Mouse (Mus musculus): ENCODE measurements around the gene Acr. TPM values are rescaled to one million over a fixed set of nuclear protein-coding genes. Genes with fewer than 3 reads are reported as not detected.

Gene Acr
- 2.5 and 2.6 TPM in 2 replicates for polyA plus RNA-seq (2015; fragmentation: Nextera tagmentation; extraction: Ambion mirVana)

DNA sequence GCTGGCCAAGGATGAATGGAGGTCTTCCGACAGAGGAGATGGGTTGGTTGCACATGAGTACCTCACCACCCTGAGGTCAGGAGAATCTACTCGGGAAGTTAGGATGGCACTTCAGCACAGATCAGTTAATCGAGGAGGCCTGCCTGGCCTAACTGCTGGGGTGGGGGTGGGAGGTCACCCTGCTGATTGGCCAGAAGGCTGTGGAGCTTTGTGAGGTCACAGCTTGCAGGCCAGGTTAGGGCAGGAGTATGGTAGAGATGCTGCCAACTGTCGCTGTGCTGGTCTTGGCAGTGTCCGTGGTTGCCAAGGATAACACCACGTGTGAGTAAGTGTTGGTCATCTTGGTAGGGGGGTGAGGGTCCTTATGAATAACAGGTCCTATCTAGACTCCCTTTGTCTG is at the start of gene Acr:
Gene Acr (plus strand): TSS at position 213 of the 400 bp plus-strand sequence.
- Histone ChIP-seq H3K9me3 (no peaks in the 10 kb centered on the region), H3K4me3 (replicated peaks) (no peak within 1 kb of the TSS), H3K27ac (no peak within 1 kb of the TSS), H3K9ac (replicated peaks) (no peak within 1 kb of the TSS), H3K36me3 (no peaks in the 10 kb centered on the region), H3K4me1 (replicated peaks) (no peaks in the 10 kb centered on the region), H3K4me2 (replicated peaks) (no peak within 1 kb of the TSS), H3K27me3 (no peaks in the 10 kb centered on the region)
- ATAC-seq = no peak
- WGBS = 87% methylated on average over 6 of the region's 6 CpGs

DNA sequence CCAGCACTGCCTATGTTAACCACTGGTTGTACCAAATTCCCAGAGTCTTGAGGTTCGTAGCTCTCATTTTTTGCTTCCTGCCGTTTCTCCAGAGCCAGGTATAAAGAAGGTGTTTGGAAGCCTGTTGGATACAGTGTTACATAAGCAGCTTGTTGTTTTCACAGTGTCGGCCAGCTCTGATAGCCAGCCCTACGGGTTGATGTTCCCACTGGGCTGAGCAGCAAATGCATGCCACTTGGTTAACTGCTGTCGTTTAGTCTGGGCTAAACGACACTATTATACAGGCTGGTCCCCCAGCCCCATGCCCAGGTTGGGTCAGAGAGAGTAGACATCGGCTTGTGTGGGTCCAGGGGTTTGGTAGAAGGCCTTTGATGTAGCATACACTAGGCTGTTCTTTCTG is 46.2 kb upstream of the Acr start:
- 85% methylated on average over 7 of the region's 7 CpGs for WGBS
- Histone ChIP-seq H3K4me3 (replicated peaks) (no peak overlapping the region), H3K4me1 (replicated peaks) (peaks cover 16% of the 10 kb centered on the region), H3K4me2 (replicated peaks) (no peak overlapping the region), H3K27ac (no peak overlapping the region), H3K27me3 (peaks cover 38% of the 10 kb centered on the region), H3K9me3 (no peaks in the 10 kb centered on the region), H3K36me3 (peaks cover 6% of the 10 kb centered on the region; the same call in 1 of the 2 replicates), H3K9ac (replicated peaks) (no peak overlapping the region)
- ATAC-seq = no peak

DNA sequence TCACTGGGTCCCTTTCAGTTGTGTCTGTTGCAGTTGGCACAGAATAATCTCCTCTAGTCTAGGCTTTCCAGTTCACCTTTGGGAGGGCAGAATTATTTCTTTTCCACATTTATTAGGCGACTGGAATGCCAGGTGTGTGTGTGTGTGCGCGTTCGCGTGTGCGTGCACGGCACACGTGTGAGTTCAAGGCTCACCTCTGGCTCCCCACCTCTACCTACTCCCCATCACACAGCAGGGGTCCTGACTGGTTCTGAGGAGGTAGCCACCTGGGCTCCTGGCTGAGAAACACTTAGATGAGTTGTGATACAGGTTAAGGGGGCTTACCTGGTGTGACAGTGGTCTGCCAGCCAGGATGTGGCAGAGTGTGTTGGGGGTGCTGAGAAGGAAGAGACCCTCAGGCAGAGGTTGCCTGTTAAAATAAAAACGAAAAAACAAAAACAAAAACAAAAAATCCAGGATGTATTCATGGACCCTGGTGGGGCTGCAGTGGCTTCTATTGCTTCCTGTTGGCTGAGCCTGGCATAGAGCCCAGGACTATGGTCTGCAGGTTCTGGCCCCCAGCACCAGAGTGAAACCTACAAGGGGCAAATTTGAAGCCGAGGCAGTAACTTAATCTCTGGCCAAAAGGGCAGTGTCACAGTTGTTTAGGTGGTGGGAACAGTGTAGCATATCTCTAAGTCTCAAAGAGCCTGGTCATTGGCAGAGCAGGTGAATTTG is 45.4 kb upstream of the Acr start:
- peaks cover 6% of the 10 kb centered on the region; the same call in 1 of the 2 replicates for H3K36me3 ChIP-seq
- no peak overlapping the region for H3K9ac ChIP-seq (replicated peaks)
- H3K27me3 ChIP-seq = peaks cover 38% of the 10 kb centered on the region
- peak overlapping the region; percentile 93 for H3K4me2 ChIP-seq (replicated peaks)
- H3K4me1 ChIP-seq (replicated peaks) = peaks cover 16% of the 10 kb centered on the region
- no peaks in the 10 kb centered on the region for H3K9me3 ChIP-seq
- H3K4me3 ChIP-seq (replicated peaks) = peak overlapping the region; percentile 60; the same call in 1 of the 2 replicates
- ATAC-seq = peak; percentile 12; the same call in 1 of the 2 replicates
- no peak overlapping the region for H3K27ac ChIP-seq
- WGBS = 84% methylated on average over 10 of the region's 10 CpGs

DNA sequence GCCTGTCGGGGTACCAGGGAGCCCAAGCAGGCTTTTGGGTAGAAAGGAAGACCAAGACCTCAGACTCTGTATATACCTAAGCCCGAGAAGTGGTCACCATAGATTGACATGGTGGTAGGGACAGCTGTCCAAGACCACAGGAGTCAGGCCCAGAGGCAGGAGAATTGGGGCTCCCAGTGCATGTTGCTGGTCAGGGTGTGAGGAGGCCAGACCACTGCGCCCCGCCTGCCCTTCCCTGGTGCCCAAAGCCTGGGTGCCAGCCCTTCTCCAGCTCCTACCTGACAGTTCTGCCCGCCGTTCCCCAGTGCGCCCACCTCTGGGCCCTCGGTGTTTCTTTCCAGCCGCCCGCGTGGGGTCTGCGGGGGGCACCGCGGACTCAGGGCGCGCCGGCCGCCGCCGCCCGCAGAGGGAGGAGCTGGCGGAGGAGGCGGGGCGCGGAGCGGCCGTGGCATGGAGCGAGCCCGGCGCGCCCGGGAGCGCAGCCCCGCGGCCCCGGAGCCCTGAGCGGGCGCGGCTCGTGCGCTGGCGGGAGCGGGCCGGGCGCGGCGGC is 44.8 kb upstream of the Acr start:
- peak overlapping the region; percentile 60 for H3K4me3 ChIP-seq (replicated peaks)
- H3K27me3 ChIP-seq = peaks cover 38% of the 10 kb centered on the region
- no peaks in the 10 kb centered on the region for H3K9me3 ChIP-seq
- no peak overlapping the region for H3K27ac ChIP-seq
- H3K4me1 ChIP-seq (replicated peaks) = peaks cover 16% of the 10 kb centered on the region
- ATAC-seq = peak; percentile 53
- WGBS = 6% methylated on average over 37 of the region's 47 CpGs
- peak overlapping the region; percentile 93 for H3K4me2 ChIP-seq (replicated peaks)
- peaks cover 6% of the 10 kb centered on the region; the same call in 1 of the 2 replicates for H3K36me3 ChIP-seq
- peak overlapping the region; percentile 56 for H3K9ac ChIP-seq (replicated peaks)

DNA sequence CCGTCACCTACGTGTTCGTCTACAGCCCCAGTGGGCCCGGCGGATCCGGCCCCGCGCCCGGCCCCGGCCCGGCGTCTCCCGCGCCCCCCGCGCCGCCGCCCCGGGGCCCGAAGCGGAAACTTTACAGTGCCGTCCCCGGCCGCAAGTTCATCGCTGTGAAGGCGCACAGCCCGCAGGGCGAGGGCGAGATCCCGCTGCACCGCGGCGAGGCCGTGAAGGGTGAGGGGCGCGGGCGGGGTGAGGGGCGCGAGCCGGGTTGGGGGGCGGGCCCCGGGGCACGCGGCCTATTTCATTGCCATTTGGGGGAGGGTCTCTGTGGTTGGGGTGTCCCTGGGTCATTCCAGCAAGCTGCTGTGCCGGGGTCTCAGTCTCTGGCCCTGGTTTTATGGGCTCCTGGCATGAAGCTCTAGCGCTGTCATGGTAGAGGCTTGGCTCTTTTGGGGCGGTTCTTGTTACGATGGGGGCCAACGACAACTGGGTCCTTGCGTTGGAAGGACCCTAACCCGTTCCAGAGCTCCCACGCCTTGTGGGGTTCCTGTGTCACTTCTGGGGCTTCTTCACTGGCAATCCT is 44.0 kb upstream of the Acr start:
- Histone ChIP-seq H3K4me1 (replicated peaks) (peaks cover 16% of the 10 kb centered on the region), H3K9ac (replicated peaks) (peak overlapping the region; percentile 76), H3K27me3 (peaks cover 38% of the 10 kb centered on the region), H3K27ac (no peak overlapping the region), H3K4me3 (replicated peaks) (peak overlapping the region; percentile 60), H3K36me3 (peaks cover 6% of the 10 kb centered on the region; the same call in 1 of the 2 replicates), H3K4me2 (replicated peaks) (peak overlapping the region; percentile 93), H3K9me3 (no peaks in the 10 kb centered on the region)
- ATAC-seq = peak; percentile 28; the same call in 1 of the 2 replicates
- 4% methylated on average over 37 of the region's 52 CpGs for WGBS

DNA sequence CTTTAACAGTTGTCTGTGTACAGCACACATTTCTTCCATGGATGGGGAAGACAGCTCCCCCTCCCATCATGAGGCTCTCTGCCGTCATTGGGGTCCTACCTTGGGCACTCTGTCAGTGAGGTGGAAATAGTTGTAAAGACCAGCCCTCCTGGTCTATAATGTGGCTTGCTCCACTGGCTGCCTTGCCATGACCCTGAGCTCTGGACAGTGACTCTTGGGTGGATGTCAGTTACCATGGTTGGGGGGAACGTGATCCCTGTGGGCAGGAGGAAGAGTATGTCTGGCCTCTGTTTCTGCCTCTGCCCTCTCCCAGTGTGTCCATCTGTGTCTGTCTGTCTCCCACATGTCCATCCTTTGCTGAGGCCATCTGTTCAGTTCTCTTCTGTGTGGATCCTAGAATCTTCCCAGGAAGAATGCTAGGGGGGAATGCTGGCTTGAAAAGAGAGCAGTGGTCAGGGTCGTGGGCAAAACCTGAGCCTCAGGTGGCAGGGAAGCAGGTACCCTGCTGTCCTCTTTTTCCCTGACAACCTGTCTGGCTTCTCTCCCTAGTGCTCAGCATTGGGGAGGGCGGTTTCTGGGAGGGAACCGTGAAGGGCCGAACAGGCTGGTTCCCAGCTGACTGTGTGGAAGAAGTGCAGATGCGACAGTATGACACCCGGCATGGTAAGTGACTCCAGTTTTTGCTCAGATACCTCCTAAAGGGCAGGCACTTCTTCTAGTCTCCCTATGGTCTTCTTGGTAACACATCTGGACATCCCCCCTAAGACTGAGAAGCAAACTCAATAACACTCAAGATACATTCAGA is 43.3 kb upstream of the Acr start:
- Histone ChIP-seq H3K4me2 (replicated peaks) (peak overlapping the region; percentile 93), H3K9ac (replicated peaks) (0 out of 2 replicates have a peak overlapping the region, but pooled peaks have one; percentile 76), H3K27me3 (peaks cover 38% of the 10 kb centered on the region), H3K4me1 (replicated peaks) (peaks cover 16% of the 10 kb centered on the region), H3K9me3 (no peaks in the 10 kb centered on the region), H3K27ac (no peak overlapping the region), H3K36me3 (peaks cover 6% of the 10 kb centered on the region; the same call in 1 of the 2 replicates), H3K4me3 (replicated peaks) (peak overlapping the region; percentile 60)
- ATAC-seq = peak; percentile 31; the same call in 1 of the 2 replicates
- 69% methylated on average over 8 of the region's 8 CpGs for WGBS

DNA sequence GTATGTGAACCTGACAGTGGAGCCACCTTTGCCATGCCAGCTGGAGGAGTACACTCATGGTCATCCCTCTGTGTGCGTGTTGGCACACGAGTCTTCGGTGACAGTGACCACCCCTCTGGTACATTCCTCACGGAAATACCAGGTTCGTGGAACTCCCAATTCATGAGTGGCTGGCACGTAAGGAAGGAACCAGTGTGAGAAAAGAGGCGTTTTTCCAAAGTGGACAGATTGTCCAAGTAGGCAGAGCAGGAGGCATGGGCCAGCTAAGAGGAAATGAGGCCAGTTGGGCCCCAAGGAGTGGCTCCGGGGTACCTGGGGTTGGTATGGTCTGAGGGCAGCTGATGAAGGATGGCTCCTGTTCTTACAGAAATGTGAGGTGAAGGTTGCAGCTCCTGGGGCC is 42.7 kb upstream of the Acr start:
- H3K9ac ChIP-seq (replicated peaks) = no peak overlapping the region
- H3K4me1 ChIP-seq (replicated peaks) = peaks cover 20% of the 10 kb centered on the region
- peaks cover 38% of the 10 kb centered on the region for H3K27me3 ChIP-seq
- no peak for ATAC-seq
- no peak overlapping the region for H3K4me3 ChIP-seq (replicated peaks)
- no peak overlapping the region for H3K27ac ChIP-seq
- H3K36me3 ChIP-seq = peaks cover 6% of the 10 kb centered on the region; the same call in 1 of the 2 replicates
- H3K4me2 ChIP-seq (replicated peaks) = no peak overlapping the region
- H3K9me3 ChIP-seq = no peaks in the 10 kb centered on the region
- 90% methylated on average over 8 of the region's 8 CpGs for WGBS

DNA sequence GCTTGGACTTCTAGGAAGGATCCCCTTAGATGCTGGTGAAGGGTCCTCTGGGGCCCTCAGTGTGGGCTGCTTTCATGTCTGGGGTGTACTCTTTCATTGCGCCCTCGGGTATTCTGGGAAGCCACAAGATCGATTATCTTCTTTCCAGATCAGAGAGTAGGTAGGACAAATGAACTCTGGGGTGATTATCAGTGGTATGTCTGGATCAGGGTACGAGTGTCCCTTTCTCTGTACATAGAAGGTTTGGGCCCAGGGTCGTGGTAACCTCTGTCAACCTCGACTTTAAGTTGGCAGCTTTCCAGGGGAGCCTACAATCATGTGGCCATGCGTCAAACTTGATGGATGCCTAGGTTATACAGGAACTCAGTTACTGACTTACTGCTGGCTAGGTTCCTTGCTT is 42.2 kb upstream of the Acr start:
- Histone ChIP-seq H3K27ac (no peak overlapping the region), H3K9me3 (no peaks in the 10 kb centered on the region), H3K27me3 (peaks cover 38% of the 10 kb centered on the region), H3K4me3 (replicated peaks) (no peak overlapping the region), H3K4me2 (replicated peaks) (no peak overlapping the region), H3K4me1 (replicated peaks) (peaks cover 20% of the 10 kb centered on the region), H3K36me3 (peaks cover 6% of the 10 kb centered on the region; the same call in 1 of the 2 replicates), H3K9ac (replicated peaks) (no peak overlapping the region)
- ATAC-seq = no peak
- WGBS = 86% methylated on average over 7 of the region's 7 CpGs

DNA sequence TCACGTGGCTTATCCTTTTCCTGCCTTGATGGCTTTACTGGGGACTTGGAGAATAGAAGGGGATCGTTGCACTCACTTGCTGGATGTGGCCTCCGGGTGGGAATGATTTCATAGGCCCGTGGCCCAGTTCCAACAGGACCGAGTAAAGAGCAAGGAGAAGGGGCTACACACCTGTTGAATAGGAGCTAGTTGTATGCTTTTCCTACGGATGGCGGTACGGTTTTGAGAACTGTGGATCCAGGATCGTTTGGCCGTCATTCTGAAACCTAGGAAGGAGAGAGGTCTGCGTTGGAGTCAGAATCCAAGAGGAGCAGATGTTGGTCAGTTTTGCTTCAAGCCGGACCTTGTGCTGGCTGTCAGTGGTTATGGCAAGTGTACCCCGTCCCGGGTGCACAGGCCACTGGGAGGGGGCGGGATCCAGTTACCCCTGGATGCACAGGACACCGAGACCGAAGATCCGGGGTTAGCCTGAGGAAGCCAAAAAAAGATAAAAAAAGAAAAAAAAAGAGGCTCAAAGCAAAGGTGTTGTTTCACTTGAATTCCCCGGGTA is 41.3 kb upstream of the Acr start:
- Histone ChIP-seq H3K36me3 (peaks cover 6% of the 10 kb centered on the region; the same call in 1 of the 2 replicates), H3K9ac (replicated peaks) (no peak overlapping the region), H3K27ac (no peak overlapping the region), H3K27me3 (peaks cover 41% of the 10 kb centered on the region), H3K4me2 (replicated peaks) (no peak overlapping the region), H3K4me3 (replicated peaks) (no peak overlapping the region), H3K9me3 (no peaks in the 10 kb centered on the region), H3K4me1 (replicated peaks) (peaks cover 24% of the 10 kb centered on the region)
- ATAC-seq = no peak
- WGBS = 92% methylated on average over 19 of the region's 19 CpGs

DNA sequence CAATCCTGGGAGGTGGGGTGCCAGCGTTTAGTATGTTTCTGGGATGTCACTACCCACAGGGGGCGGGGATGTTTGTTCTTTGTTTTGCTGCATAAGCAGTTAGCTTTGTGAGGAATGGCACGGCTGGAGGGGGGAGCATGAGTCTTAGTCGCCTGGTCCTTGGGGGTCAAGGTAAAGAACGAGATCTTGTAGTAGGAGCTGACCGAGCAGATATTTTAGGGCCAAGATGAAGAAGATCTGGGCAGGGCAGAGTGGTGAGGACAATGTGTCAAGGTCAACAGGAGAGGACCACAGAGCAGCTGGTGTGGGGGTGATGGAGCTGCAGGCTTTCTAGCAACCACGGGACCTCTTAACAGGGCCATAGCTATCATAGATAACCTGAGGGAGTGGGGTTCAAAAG is 40.7 kb upstream of the Acr start:
- WGBS = 83% methylated on average over 7 of the region's 7 CpGs
- H3K27me3 ChIP-seq = peaks cover 35% of the 10 kb centered on the region
- no peak overlapping the region for H3K9ac ChIP-seq (replicated peaks)
- no peak overlapping the region for H3K27ac ChIP-seq
- no peak overlapping the region for H3K4me2 ChIP-seq (replicated peaks)
- no peaks in the 10 kb centered on the region for H3K9me3 ChIP-seq
- H3K4me1 ChIP-seq (replicated peaks) = peaks cover 30% of the 10 kb centered on the region
- H3K4me3 ChIP-seq (replicated peaks) = no peak overlapping the region
- peaks cover 6% of the 10 kb centered on the region; the same call in 1 of the 2 replicates for H3K36me3 ChIP-seq
- ATAC-seq = no peak

DNA sequence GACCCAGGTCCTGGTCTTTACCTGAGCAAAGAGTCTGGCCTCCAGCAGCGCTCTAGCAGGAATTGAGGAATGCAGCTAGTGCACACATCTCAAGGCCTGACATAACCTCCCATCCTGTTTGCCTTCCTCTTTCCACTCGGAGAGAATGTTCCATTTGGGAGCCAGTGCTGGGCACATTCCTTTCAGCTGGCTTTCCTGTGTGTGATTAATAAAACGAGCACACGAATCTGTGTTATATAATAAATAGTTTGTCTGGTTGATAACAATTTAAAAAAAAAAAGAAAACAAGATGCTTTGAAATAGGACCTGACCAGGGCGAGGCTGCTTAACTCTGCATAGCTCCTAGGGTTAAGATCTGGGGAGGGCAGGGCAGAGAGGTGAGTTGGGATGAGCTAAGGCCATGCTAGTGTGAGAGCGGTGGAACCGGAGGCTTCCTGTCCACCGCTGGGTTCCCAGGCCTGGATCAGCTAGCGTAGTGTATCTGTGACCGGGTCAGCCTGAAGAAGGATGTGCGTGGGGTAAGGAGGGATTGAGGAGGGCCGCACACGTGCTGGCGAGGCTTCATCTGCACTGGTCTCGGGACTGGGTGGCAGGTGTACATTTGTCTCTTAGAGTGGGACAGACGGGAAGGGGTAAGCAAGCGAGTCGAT is 39.8 kb upstream of the Acr start:
- Histone ChIP-seq H3K9me3 (no peaks in the 10 kb centered on the region), H3K4me1 (replicated peaks) (peaks cover 36% of the 10 kb centered on the region), H3K4me2 (replicated peaks) (no peak overlapping the region), H3K4me3 (replicated peaks) (no peak overlapping the region), H3K9ac (replicated peaks) (no peak overlapping the region), H3K27ac (no peak overlapping the region), H3K36me3 (peaks cover 6% of the 10 kb centered on the region; the same call in 1 of the 2 replicates), H3K27me3 (peaks cover 26% of the 10 kb centered on the region)
- ATAC-seq = no peak
- WGBS = 90% methylated on average over 18 of the region's 18 CpGs
